Mouse (Mus musculus) hematopoietic multipotent progenitor cell, adult 10-12 weeks (in vitro differentiated cells): ENCODE measurements around the gene Maats1. TPM values are rescaled to one million over a fixed set of nuclear protein-coding genes. Genes with fewer than 3 reads are reported as not detected.

Experiments used
- polyA plus RNA-seq: library from polyadenylated mRNA; stranded (reverse); fragments of >175 nt; gene quantifications from 2 replicates; pipeline ENCODE4 v1.2.3, GENCODE M21; 2012; ENCODE audit warnings: low replicate concordance

Maats1 gene
- polyA plus RNA-seq = not detected in 2 replicates

GRCm38 (mm10) chr16:38341396-38342324, at the start of gene Maats1:
TSS of gene Maats1 (minus strand) at chr16:38342143.

GRCm38 (mm10) chr16:38361933-38362332, 20.0 kb upstream of the Maats1 start, which contains the start of gene Popdc2:
TSS of gene Popdc2 (plus strand) at chr16:38362209.

GRCm38 (mm10) chr16:38346529-38347325, 4.8 kb upstream of the Maats1 start, which contains the start of the genes Cox17 and Gm21987:
TSS of gene Cox17 (plus strand) at chr16:38346991.
TSS of gene Gm21987 (plus strand) at chr16:38347040.

GRCm38 (mm10) chr16:38294685-38295348, 47.1 kb downstream of the Maats1 start, which contains the start of gene Nr1i2:
TSS of gene Nr1i2 (minus strand) at chr16:38294824.

Other genes with a start within 250 kb of the Maats1 start
- gene Nr1i2, start 47.3 kb downstream of the Maats1 start, polyA plus RNA-seq = not detected in 2 replicates
- gene Cox17, start 4.8 kb upstream of the Maats1 start, polyA plus RNA-seq = 107 and 143 TPM in 2 replicates
- 175 and 201 TPM in 2 replicates for gene Gm21987, start 4.9 kb upstream of the Maats1 start, polyA plus RNA-seq
- gene Popdc2, start 20.1 kb upstream of the Maats1 start, polyA plus RNA-seq = 1.4 and 1.8 TPM in 2 replicates
- gene Pla1a, start 91.0 kb upstream of the Maats1 start, polyA plus RNA-seq = 0.26 TPM in 1 of 2 replicates, not detected in the other
- gene Adprh, start 110.6 kb upstream of the Maats1 start, polyA plus RNA-seq = 130 and 341 TPM in 2 replicates
- 1.2 and 1.7 TPM in 2 replicates for gene Cd80, start 113.4 kb upstream of the Maats1 start, polyA plus RNA-seq
- 19.7 and 40.6 TPM in 2 replicates for gene Timmdc1, start 180.5 kb upstream of the Maats1 start, polyA plus RNA-seq
- 4.5 and 8.1 TPM in 2 replicates for gene Poglut1, start 208.1 kb upstream of the Maats1 start, polyA plus RNA-seq
- gene Tmem39a, start 216.6 kb upstream of the Maats1 start, polyA plus RNA-seq = 19.0 and 22.5 TPM in 2 replicates